Mouse (Mus musculus) urinary bladder, postnatal 25 days (tissue): ENCODE data around the gene Fam102b.

Source experiments
- DNase-seq: peaks from one replicate; pipeline ENCODE4 v3.0.0; 2022; ENCODE audit warnings: low spot score

The Fam102b gene

GRCm38 (mm10) chr3:109010489-109011260 is 16.7 kb downstream of the Fam102b start:
- peak; percentile 26 for DNase-seq

GRCm38 (mm10) chr3:109008180-109008579 is 19.2 kb downstream of the Fam102b start:
- no peak for DNase-seq

GRCm38 (mm10) chr3:109005777-109006176 is 21.6 kb downstream of the Fam102b start:
- DNase-seq, result no peak

GRCm38 (mm10) chr3:108999173-108999572 is 28.2 kb downstream of the Fam102b start:
- DNase-seq, result no peak

- DNase-seq, result no peak
Measured at GRCm38 (mm10) chr3:108997762-108998161, 29.6 kb downstream of the Fam102b start.

- no peak for DNase-seq
Measured at GRCm38 (mm10) chr3:108997284-108997683, 30.1 kb downstream of the Fam102b start.

- no peak for DNase-seq
Measured at GRCm38 (mm10) chr3:108995379-108995778, 32.0 kb downstream of the Fam102b start.

- DNase-seq, result no peak
Measured at GRCm38 (mm10) chr3:108994477-108994876, 32.9 kb downstream of the Fam102b start.

- no peak for DNase-seq
Measured at GRCm38 (mm10) chr3:108989971-108990548, 37.3 kb downstream of the Fam102b start.

GRCm38 (mm10) chr3:108987009-108987659 is 40.3 kb downstream of the Fam102b start:
- no peak for DNase-seq

- no peak for DNase-seq
Measured at GRCm38 (mm10) chr3:108986534-108986933, 40.9 kb downstream of the Fam102b start.

- no peak for DNase-seq
Measured at GRCm38 (mm10) chr3:108983989-108984388, 43.4 kb downstream of the Fam102b start.

GRCm38 (mm10) chr3:108981946-108982345 is 45.5 kb downstream of the Fam102b start:
- no peak for DNase-seq

GRCm38 (mm10) chr3:108977340-108978030 is 49.9 kb downstream of the Fam102b start:
- DNase-seq, result no peak

GRCm38 (mm10) chr3:108974920-108975485 is 52.4 kb downstream of the Fam102b start:
- no peak for DNase-seq

GRCm38 (mm10) chr3:108973980-108974660 is 53.3 kb downstream of the Fam102b start:
- no peak for DNase-seq

- DNase-seq, result no peak
Measured at GRCm38 (mm10) chr3:108966051-108966450, 61.4 kb downstream of the Fam102b start.

- no peak for DNase-seq
Measured at GRCm38 (mm10) chr3:108964361-108965044, 62.9 kb downstream of the Fam102b start.

- no peak for DNase-seq
Measured at GRCm38 (mm10) chr3:108963776-108964175, 63.6 kb downstream of the Fam102b start.

GRCm38 (mm10) chr3:108963278-108963677 is 64.1 kb downstream of the Fam102b start:
- no peak for DNase-seq

- DNase-seq, result no peak
Measured at GRCm38 (mm10) chr3:108961655-108962054, 65.8 kb downstream of the Fam102b start.
